Mouse (Mus musculus) layer of hippocampus, adult 2 months (tissue): ENCODE results near the gene Tas2r140. TPM values are rescaled to one million over a fixed set of nuclear protein-coding genes. Genes with fewer than 3 reads are reported as not detected.

Experiments used
- DNase-seq, 2 experiments: peaks; one replicate each; pipeline ENCODE4 v3.0.0; 2022; ENCODE audit warnings: low spot score in 2 of 2
- H3K27ac ChIP-seq: fragments of 200-600 bp; 2 replicates; pipeline ENCODE4 v1.8.1; 2022
- H3K4me3 ChIP-seq: fragments of 200-600 bp; 2 replicates; pipeline ENCODE4 v1.8.1; 2022; ENCODE audit warnings: mild to moderate bottlenecking
- CTCF ChIP-seq: fragments of 200-600 bp; conservative IDR thresholded peaks from 2 replicates; pipeline ENCODE4 v1.8.1; 2022; ENCODE audit warnings: antibody characterized with exemption, mild to moderate bottlenecking, moderate library complexity
- long read RNA-seq, 2 experiments: library from polyadenylated mRNA; stranded (forward); transcript quantifications; one replicate each; pipeline ENCODE4 v2.0.0; 2021; ENCODE audit warnings: borderline mapping rate in 2 of 2
- total RNA-seq, 2 experiments: library from RNA; stranded (reverse); gene quantifications; 2 replicates each; pipeline ENCODE4 v1.2.3; 2021

The Tas2r140 gene
- total RNA-seq: not detected
- long read RNA-seq, experiment 1: 0 reads
- long read RNA-seq, experiment 2: 0 reads

- DNase-seq: no peak
- Histone ChIP-seq H3K4me3 (no peak within 1 kb of the TSS), H3K27ac (no peak within 1 kb of the TSS)
- no peak for TF ChIP-seq CTCF
These were observed at the start of gene Tas2r140 for GRCm38 (mm10) chr6:133055716-133056115. Gene Tas2r140, minus strand, starts transcription at chr6:133055816.

GRCm38 (mm10) chr6:133104609-133104921 is 48.9 kb upstream of the Tas2r140 start, which contains the start of gene Smim10l1:
Gene Smim10l1, plus strand, starts transcription at chr6:133104909.
- TF ChIP-seq CTCF: no peak
- Histone ChIP-seq H3K27ac (peak within 1 kb of the TSS; percentile 100), H3K4me3 (peak within 1 kb of the TSS; percentile 67)
- no peak for DNase-seq

DNA sequence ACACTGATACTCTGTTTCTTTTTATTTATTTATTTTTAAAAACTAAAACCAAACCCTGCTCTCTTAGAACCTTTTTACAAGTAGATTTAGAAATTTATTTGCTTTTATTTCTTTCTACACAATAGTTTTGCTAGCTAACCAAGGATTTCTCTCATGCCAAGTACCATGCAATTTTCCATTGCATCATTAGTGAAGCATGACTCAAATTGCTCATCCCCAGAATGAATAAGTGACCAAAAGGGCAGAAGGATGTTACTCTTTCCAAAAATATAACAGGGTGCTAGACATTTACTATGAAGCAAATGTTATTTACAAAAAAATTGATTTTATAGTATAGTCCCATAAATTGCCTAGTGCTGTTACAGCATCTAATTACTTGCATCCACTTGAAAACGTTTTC is 46.8 kb upstream of the Tas2r140 start:
- DNase-seq: no peak
- Histone ChIP-seq H3K27ac (no peak overlapping the region), H3K4me3 (no peak overlapping the region)
- no peak for TF ChIP-seq CTCF

DNA sequence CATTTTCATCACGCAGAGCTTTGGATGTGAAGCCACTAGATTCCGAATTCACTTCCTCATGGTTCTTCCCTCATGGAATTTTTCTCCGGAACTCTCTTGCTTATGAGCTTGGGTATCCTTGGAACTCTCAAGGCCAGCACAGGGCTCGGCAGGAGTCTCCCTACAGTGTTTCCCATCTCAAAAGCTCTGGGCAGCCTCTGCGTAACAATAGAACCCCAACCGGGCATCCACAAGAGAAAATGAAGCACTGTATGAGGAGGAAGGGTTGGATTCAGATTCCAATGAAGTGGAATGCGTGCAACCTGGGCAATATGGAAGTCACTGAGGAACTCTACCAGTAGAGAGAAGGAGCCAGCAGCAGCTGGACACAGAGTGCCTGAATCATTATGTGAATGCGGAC is 36.6 kb upstream of the Tas2r140 start:
- Histone ChIP-seq H3K4me3 (no peak overlapping the region), H3K27ac (no peak overlapping the region)
- no peak for DNase-seq
- TF ChIP-seq CTCF: no peak

GRCm38 (mm10) chr6:133037001-133037400 is 18.6 kb downstream of the Tas2r140 start, which contains the start of gene Tas2r103:
Gene Tas2r103, minus strand, starts transcription at chr6:133037101.
- TF ChIP-seq CTCF: no peak
- Histone ChIP-seq H3K4me3 (no peak within 1 kb of the TSS), H3K27ac (no peak within 1 kb of the TSS)
- DNase-seq: no peak

Other genes starting within 250 kb of the Tas2r140 start
- not detected for gene Tas2r123, start 208.7 kb downstream of the Tas2r140 start, total RNA-seq
- not detected for gene Tas2r116, start 200.4 kb downstream of the Tas2r140 start, total RNA-seq
- gene Tas2r110, start 187.8 kb downstream of the Tas2r140 start, total RNA-seq: not detected
- not detected for gene Tas2r113, start 162.8 kb downstream of the Tas2r140 start, total RNA-seq
- not detected for gene Tas2r125, start 146.2 kb downstream of the Tas2r140 start, total RNA-seq
- gene Tas2r129, start 104.7 kb downstream of the Tas2r140 start, total RNA-seq: not detected
- not detected for gene Tas2r131, start 97.9 kb downstream of the Tas2r140 start, total RNA-seq
- not detected for gene Tas2r109, start 74.9 kb downstream of the Tas2r140 start, total RNA-seq
- not detected for gene Tas2r103, start 18.7 kb downstream of the Tas2r140 start, total RNA-seq
- gene Smim10l1, start 49.1 kb upstream of the Tas2r140 start, total RNA-seq: 10 to 100 TPM; 90.6 to 93.9 TPM
- not detected for gene 5530400C23Rik, start 236.4 kb upstream of the Tas2r140 start, total RNA-seq